Mouse (Mus musculus) hindbrain, embryonic 15.5 days (tissue): ENCODE data around the gene 1500009C09Rik. TPM values are rescaled to one million over a fixed set of nuclear protein-coding genes. Genes with fewer than 3 reads are reported as not detected.

Experiments
- ATAC-seq: fragments of 200-750 bp; cut with Nextera tagmentation; 2 replicates; pipeline ENCODE4 v1.8.0; 2017; ENCODE audit warnings: low read depth, moderate number of reproducible peaks, moderate TSS enrichment; ENCODE audit not compliant: low FRiP score
- H3K27ac ChIP-seq: fragments of 300-500 bp; sonication (generic); replicated peaks from 2 replicates; pipeline ENCODE4 v1.5.1; 2015; ENCODE audit warnings: mild to moderate bottlenecking, inconsistent platforms
- H3K27me3 ChIP-seq: fragments of 300-500 bp; sonication (generic); 2 replicates; pipeline ENCODE4 v1.6.1; 2015; ENCODE audit warnings: control low read depth, inconsistent platforms
- H3K36me3 ChIP-seq: fragments of 300-500 bp; sonication (generic); 2 replicates; pipeline ENCODE4 v1.6.1; 2015; ENCODE audit warnings: control low read depth, inconsistent platforms
- H3K4me1 ChIP-seq: fragments of 300-500 bp; sonication (generic); replicated peaks from 2 replicates; pipeline ENCODE4 v1.6.1; 2015; ENCODE audit warnings: control low read depth, inconsistent platforms
- H3K4me2 ChIP-seq: fragments of 300-500 bp; sonication (generic); 2 replicates; pipeline ENCODE4 v1.6.1; 2015; ENCODE audit warnings: moderate library complexity, mild to moderate bottlenecking, inconsistent platforms
- H3K4me3 ChIP-seq: fragments of 300-500 bp; sonication (generic); 2 replicates; pipeline ENCODE4 v1.5.1; 2015; ENCODE audit warnings: mild to moderate bottlenecking, inconsistent platforms
- H3K9ac ChIP-seq: fragments of 300-500 bp; sonication (generic); 2 replicates; pipeline ENCODE4 v1.6.1; 2015; ENCODE audit warnings: inconsistent platforms
- H3K9me3 ChIP-seq: fragments of 300-500 bp; sonication (generic); 2 replicates; pipeline ENCODE4 v1.6.1; 2016; ENCODE audit warnings: control low read depth, inconsistent platforms
- WGBS: fragments of 180-500 bp; shearing (Covaris S2); methylation state at CpG from one replicate; pipeline ENCODE4 v1.1.7; 2015; 5-methylcytosine and 5-hydroxymethylcytosine counted together
- polyA plus RNA-seq: library from polyadenylated mRNA; unstranded; fragments of >200 nt; fragmentation: Nextera tagmentation; extraction: Ambion mirVana; gene quantifications from 2 replicates; pipeline ENCODE4 v1.2.1, GENCODE M21; 2015

1500009C09Rik gene
- polyA plus RNA-seq, result 15.9 and 16.6 TPM in 2 replicates

DNA sequence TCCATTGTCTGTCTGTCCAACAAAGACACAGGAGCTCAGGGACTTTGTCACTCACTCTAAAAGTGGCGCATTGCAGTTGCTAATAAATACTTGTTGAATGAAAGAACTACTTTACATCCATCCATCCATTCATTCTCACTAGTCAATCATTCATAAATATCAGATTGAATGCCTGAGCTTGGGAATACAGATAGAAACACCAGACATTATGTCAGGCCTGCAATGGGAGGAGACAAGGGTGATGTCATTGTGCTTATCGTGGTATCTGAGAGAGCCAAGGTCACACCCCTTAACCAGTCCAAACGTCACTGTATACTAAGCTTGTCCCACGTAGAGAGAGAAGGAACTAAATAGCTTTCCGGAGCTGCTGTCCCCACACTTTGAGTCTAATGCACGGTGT, at the start of gene 1500009C09Rik:
1500009C09Rik (plus strand) TSS at position 301 of the 400 bp plus-strand sequence.
- Histone ChIP-seq H3K4me1 (peaks cover 21% of the 10 kb centered on the region), H3K36me3 (no peaks in the 10 kb centered on the region), H3K4me2 (no peak within 1 kb of the TSS), H3K27me3 (no peaks in the 10 kb centered on the region), H3K27ac (no peak within 1 kb of the TSS), H3K9ac (no peak within 1 kb of the TSS), H3K9me3 (no peaks in the 10 kb centered on the region), H3K4me3 (no peak within 1 kb of the TSS)
- no peak for ATAC-seq
- 92% methylated on average over 6 of the region's 6 CpGs for WGBS

DNA sequence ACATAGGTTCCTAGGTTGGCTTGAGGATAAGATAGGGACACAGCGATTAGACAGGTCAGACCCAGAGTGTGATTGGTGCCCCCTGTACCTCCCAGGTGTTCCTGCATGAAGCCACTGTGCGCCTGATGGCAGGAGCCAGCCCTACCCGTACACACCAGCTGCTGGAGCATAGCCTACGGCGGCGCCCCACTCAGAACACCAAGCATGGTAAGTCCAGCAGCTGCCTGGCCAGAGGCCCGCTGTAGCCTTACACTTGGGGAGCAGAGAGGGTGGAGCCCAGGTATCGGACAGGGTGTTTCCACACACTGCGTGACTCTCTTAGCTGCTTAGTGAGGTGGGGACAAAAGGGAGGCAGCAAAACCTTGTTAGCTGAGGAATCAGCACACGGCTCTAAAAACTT, 49.1 kb upstream of the 1500009C09Rik start:
- no peak overlapping the region for H3K9ac ChIP-seq
- H3K27me3 ChIP-seq, result peaks cover 16% of the 10 kb centered on the region
- H3K27ac ChIP-seq, result no peak overlapping the region
- ATAC-seq, result no peak
- 91% methylated on average over 10 of the region's 10 CpGs for WGBS
- no peak overlapping the region for H3K4me2 ChIP-seq
- no peak overlapping the region for H3K4me3 ChIP-seq
- H3K36me3 ChIP-seq, result peaks cover 67% of the 10 kb centered on the region
- peaks cover 25% of the 10 kb centered on the region for H3K4me1 ChIP-seq
- no peaks in the 10 kb centered on the region for H3K9me3 ChIP-seq

DNA sequence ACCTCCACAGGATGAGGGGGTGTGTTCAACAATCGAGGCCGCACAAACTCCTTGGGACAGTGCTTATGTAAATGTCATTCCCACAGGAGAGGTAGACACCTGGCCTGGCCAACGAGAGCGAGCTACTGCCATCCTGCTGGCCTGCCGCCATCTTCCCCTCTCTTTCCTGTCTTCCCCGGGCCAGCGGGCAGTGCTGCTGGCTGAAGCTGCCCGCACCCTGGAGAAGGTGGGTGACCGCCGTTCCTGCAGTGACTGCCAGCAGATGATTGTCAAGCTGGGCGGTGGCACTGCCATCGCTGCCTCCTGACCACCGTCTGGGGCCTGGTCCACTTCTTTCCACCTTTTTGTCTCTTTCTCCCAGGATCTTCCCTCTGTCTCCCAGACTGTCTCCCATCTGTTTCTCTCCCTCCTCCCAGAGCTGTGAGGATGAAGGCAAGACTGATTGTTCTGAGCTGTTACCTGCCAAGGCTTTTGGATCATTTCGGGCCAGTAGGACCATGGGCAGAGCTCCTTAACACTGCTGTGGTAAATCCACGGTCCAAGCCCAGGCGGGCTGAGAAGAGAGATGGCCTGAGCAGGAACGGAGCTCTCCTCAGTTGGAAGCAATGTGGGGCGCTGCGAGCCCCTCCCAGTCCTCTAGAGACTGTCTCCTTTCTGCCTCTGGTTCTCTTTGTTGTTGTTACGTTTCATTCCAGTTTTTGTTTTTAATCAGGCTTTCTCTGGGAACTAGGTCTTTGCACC, 48.4 kb upstream of the 1500009C09Rik start:
- no peak for ATAC-seq
- H3K27me3 ChIP-seq, result peaks cover 21% of the 10 kb centered on the region
- WGBS, result 59% methylated on average over 20 of the region's 20 CpGs
- no peak overlapping the region for H3K4me3 ChIP-seq
- no peak overlapping the region for H3K4me2 ChIP-seq
- H3K9ac ChIP-seq, result no peak overlapping the region
- H3K27ac ChIP-seq, result no peak overlapping the region
- peaks cover 60% of the 10 kb centered on the region for H3K36me3 ChIP-seq
- peaks cover 25% of the 10 kb centered on the region for H3K4me1 ChIP-seq
- no peaks in the 10 kb centered on the region for H3K9me3 ChIP-seq

DNA sequence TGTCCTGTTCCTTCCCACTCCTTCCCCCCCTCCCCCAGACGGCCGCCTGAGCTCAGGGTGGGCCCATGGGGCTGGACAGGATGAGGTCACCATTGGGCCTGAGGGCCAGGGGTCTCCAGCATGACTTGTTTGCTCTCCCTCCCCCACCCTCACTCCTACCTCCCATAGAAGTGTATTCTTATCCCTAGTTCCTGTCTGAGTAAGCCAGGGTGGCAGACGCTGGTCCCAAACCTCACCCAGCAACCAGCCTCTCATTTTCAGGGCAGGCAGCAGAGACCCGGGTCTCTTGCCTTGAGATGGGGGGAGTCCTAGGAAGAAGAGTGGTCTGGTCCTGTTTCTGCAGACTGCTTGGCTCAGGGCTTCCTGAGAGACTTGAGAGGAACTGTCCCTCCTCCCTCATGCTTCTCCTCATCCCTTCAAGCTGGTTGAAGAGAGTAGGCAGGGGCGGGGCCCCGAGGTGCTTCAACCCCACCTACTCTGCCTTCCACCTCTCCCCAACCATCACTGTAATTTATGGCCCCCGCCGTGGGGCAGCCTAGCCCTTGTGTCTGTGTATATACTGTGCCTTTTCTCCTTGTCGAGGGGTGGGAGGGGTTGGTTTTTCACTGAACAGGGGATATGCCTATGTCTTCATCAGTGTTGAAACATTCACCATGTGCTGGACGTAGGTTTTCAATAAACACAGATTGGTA, 47.4 kb upstream of the 1500009C09Rik start:
- Histone ChIP-seq H3K36me3 (peaks cover 50% of the 10 kb centered on the region), H3K9ac (no peak overlapping the region), H3K9me3 (no peaks in the 10 kb centered on the region), H3K27ac (no peak overlapping the region), H3K4me2 (no peak overlapping the region), H3K4me1 (peaks cover 25% of the 10 kb centered on the region), H3K27me3 (peaks cover 29% of the 10 kb centered on the region), H3K4me3 (no peak overlapping the region)
- 65% methylated on average over 10 of the region's 10 CpGs for WGBS
- no peak for ATAC-seq

DNA sequence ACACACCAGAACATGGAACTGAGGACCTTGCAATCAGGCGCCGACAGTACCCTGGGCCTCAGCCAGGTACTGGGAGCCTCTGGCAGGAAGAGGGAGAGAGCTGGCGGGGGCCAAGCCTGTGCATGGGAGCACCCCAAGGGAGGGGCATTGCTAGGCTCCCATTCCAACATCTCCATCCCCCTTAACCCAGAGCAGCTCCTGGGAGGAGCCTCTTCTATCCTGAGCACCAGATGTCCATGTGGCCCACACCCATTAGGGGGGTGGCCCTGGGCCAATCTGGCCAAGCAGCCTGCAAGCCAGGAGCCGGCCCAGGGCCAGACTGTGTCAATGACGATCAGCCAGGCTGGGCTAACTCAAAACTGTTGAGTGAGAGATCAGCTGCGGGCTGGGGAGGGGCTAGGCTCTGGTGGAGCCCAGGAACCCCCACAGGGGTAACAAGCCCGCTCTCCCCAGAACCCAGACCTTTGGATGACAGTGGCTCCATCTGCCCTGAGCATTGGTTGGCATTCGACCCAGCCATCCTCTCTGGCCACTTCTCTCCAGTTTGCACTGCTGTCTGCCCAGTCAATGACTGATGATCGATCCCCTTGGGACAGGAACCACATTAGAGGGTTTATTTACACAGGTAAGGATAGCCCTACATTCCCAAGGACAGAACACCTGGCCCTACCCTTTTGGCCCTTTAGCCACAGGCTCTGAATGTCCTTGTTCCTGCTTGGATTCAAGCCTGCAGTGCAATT, 45.7 kb upstream of the 1500009C09Rik start:
- H3K4me1 ChIP-seq, result peaks cover 29% of the 10 kb centered on the region
- peaks cover 34% of the 10 kb centered on the region for H3K36me3 ChIP-seq
- H3K4me2 ChIP-seq, result no peak overlapping the region; the same call in 1 of the 2 replicates
- H3K4me3 ChIP-seq, result no peak overlapping the region
- ATAC-seq, result peak; percentile 92
- H3K9me3 ChIP-seq, result no peaks in the 10 kb centered on the region
- no peak overlapping the region for H3K27ac ChIP-seq
- H3K27me3 ChIP-seq, result peaks cover 46% of the 10 kb centered on the region
- WGBS, result 41% methylated on average over 9 of the region's 9 CpGs
- H3K9ac ChIP-seq, result no peak overlapping the region

DNA sequence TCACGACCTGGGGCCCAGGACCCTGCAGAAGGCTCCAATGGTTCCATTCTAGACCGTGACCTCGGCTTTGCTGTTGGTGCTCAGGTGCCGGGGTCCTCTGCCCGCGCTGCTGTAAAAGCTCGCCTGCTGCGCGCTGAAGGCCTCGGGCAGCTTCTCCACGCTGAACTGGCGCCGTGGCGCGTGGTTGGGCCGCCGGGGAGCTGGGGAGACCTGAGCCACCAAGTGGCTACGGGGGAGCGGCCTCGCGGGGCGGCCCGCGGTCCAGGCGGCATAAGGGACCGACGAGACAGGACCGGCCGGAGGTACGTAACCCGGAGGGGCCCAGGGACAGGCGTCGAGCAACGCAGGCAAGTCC, 45.1 kb upstream of the 1500009C09Rik start:
- no peak overlapping the region for H3K4me3 ChIP-seq
- peaks cover 52% of the 10 kb centered on the region for H3K27me3 ChIP-seq
- H3K27ac ChIP-seq, result no peak overlapping the region
- no peaks in the 10 kb centered on the region for H3K9me3 ChIP-seq
- 12% methylated on average over 34 of the region's 34 CpGs for WGBS
- peak overlapping the region; percentile 8 for H3K4me2 ChIP-seq
- H3K36me3 ChIP-seq, result peaks cover 29% of the 10 kb centered on the region
- H3K4me1 ChIP-seq, result peaks cover 34% of the 10 kb centered on the region
- no peak overlapping the region for H3K9ac ChIP-seq
- no peak for ATAC-seq

DNA sequence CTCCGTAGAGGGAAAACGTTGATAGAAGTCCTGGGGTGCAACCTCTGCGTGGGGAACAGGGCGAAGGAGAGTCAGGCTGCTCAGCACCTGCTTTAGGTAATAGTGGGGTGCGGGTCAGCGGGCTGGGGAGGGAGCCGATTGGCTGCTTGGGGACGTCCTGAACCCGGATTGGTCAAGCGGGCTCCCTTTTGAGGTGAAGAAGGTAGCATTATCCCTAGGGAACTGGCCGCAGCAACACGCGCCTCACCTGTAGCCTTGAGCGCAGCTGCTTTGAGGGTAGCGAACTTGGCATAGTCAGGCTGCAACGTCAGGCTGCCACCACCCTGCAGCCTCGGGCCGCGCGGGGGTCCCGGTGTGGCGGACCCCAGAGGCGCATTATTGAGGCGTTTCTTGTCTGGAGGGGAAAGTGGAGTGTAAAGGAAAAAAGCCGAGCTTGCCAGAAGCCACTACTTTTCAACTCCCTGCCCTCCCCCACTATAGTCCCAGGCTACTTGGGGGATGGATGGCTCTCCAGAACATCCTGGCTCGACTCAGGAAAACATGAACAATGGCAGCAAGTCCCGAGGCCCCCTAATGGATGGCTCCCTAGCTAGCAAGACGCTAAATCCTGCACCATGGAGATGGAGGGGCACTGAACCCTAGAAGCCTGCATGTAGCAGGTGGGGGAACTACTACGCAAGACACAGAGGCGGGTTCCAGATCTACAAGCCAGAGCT, 44.5 kb upstream of the 1500009C09Rik start:
- peaks cover 25% of the 10 kb centered on the region for H3K36me3 ChIP-seq
- ATAC-seq, result no peak
- peaks cover 57% of the 10 kb centered on the region for H3K27me3 ChIP-seq
- H3K4me2 ChIP-seq, result peak overlapping the region; percentile 8
- no peak overlapping the region for H3K27ac ChIP-seq
- no peak overlapping the region for H3K4me3 ChIP-seq
- H3K9me3 ChIP-seq, result no peaks in the 10 kb centered on the region
- 17% methylated on average over 30 of the region's 30 CpGs for WGBS
- no peak overlapping the region for H3K9ac ChIP-seq
- peaks cover 40% of the 10 kb centered on the region for H3K4me1 ChIP-seq

DNA sequence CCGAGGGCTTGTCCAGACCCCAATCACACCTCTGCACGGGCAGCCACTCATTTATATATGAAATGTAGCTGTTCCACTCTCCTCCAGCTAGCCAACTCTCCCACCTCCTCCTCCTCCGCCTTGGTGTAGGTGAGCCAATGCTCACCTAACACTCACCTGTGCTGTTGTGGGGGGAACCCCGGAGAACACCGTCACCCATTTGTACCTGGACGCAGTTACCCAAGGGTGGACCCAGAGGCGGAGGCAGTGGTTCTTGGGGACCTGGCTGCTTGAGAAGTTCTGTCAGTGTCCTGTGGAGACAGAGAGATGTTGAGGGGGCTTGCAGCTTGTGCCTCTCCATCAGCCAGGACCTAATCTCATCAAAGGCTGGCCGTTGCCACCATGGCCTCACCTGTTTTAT, 43.9 kb upstream of the 1500009C09Rik start:
- H3K4me2 ChIP-seq, result no peak overlapping the region
- H3K4me1 ChIP-seq, result peaks cover 42% of the 10 kb centered on the region
- H3K36me3 ChIP-seq, result peaks cover 19% of the 10 kb centered on the region
- H3K4me3 ChIP-seq, result no peak overlapping the region
- peaks cover 62% of the 10 kb centered on the region for H3K27me3 ChIP-seq
- no peak overlapping the region for H3K27ac ChIP-seq
- no peak overlapping the region for H3K9ac ChIP-seq
- ATAC-seq, result no peak
- 80% methylated on average over 8 of the region's 8 CpGs for WGBS
- no peaks in the 10 kb centered on the region for H3K9me3 ChIP-seq

DNA sequence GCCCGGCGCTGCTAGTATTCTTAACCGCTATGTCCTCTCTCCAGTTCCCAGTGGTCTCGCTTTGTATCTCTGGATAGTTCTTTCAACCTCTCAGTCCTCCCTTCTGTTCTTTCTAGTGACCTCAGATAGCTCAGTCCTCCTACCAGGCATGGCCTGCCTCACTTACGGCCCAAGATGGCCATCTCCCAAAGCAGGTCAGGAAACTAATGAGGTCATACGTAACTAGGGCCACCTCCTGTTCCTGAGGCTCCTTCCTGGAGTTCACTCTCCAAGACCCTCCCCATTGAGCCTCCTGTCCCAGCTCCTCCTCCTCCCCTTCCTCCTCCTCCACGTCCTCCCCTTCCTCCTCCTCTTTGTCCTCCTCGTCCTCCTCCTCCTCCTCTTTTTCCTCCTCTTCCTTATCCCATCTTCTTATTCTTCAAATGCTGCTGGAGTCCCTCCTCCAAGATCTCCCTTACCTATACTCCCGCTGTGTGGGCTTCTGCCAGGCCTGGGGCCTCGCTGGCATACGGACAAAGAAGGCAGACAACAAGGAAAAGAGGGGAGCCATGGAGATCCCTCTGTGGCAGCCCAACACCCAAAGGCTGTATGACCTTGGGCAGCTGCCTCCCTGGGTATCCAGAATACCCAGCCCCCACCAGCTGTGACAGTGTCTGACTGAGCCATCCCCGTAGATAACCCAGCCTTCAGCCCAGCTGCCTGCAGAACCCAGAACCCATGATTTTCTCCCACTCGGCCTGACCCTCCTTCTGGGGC, 42.7 kb upstream of the 1500009C09Rik start:
- 76% methylated on average over 13 of the region's 13 CpGs for WGBS

DNA sequence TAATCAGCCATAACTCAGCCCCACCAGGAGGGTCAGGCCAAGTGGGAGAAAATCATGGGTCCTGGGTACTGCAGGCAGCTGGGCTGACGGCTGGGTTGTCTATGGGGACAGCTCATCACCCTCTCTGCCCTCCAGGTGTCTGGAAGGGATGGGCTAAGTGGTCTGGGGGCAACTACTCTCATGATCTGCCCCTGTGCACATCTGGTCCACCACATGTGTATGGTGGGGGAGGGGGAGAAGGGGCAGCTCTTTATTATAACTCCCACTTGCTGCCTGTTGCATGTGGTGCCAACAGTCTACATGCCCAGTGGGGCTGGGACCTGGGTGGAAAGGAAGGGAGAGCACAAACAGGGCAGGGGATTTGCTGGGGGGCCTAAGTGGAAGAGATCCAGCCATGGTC, 41.4 kb upstream of the 1500009C09Rik start:
- ATAC-seq, result no peak
- Histone ChIP-seq H3K4me3 (peak overlapping the region; percentile 47), H3K27ac (no peak overlapping the region), H3K27me3 (peaks cover 83% of the 10 kb centered on the region), H3K9ac (no peak overlapping the region), H3K9me3 (no peaks in the 10 kb centered on the region), H3K36me3 (0 out of 2 replicates have a peak, but pooled peaks cover 2% of the 10 kb centered on the region), H3K4me1 (peaks cover 40% of the 10 kb centered on the region), H3K4me2 (peak overlapping the region; percentile 77)
- 45% methylated on average over 1 of the region's 1 CpGs for WGBS

More for the DNA sequence above, 42.7 kb upstream of the 1500009C09Rik start:
- no peak overlapping the region for H3K4me2 ChIP-seq
- H3K27ac ChIP-seq, result no peak overlapping the region
- H3K4me3 ChIP-seq, result no peak overlapping the region
- H3K9ac ChIP-seq, result no peak overlapping the region
- peaks cover 8% of the 10 kb centered on the region; the same call in 1 of the 2 replicates for H3K36me3 ChIP-seq
- peaks cover 72% of the 10 kb centered on the region for H3K27me3 ChIP-seq
- H3K9me3 ChIP-seq, result no peaks in the 10 kb centered on the region
- H3K4me1 ChIP-seq, result peaks cover 42% of the 10 kb centered on the region
- ATAC-seq, result no peak

DNA sequence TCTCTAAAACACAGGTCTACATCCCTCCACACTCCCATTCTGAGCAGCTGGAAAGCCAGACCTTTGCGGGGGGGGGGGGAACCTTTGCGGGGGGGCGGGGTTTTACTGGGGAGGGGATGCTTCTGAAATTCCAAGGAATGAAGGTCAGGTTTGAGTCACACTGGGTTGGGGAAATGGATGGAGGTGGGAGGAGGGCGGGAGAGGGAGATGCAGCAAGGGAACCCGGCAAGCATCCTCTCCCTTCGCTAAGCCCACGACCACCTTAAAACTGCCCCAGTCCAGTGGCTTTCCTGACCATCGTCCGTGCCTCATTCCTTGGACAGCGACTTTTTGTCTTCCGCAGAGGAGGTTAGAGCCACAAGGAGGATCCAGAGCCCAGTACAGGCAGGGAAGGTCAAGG, 40.9 kb upstream of the 1500009C09Rik start:
- H3K27ac ChIP-seq, result no peak overlapping the region
- ATAC-seq, result no peak
- H3K4me1 ChIP-seq, result peaks cover 40% of the 10 kb centered on the region
- WGBS, result 4% methylated on average over 11 of the region's 11 CpGs
- H3K27me3 ChIP-seq, result peaks cover 83% of the 10 kb centered on the region
- no peaks in the 10 kb centered on the region for H3K9me3 ChIP-seq
- H3K4me3 ChIP-seq, result peak overlapping the region; percentile 47
- no peaks in the 10 kb centered on the region for H3K36me3 ChIP-seq
- H3K4me2 ChIP-seq, result peak overlapping the region; percentile 77
- H3K9ac ChIP-seq, result no peak overlapping the region
